Mouse (Mus musculus) bone marrow, adult 2 months (tissue): ENCODE measurements at regions not wholly inside any gene's neighbourhood (a gene's known extent, or its start where the extent isn't known, plus 50 kb on each side); places are given as distances from the start of the nearest gene placed in this dataset.

Experiments
- CTCF ChIP-seq: fragments of 200-500 bp; IDR thresholded peaks from 2 replicates; pipeline ENCODE4 v1.5.1; 2011; ENCODE audit warnings: low read length, control low read depth; ENCODE audit not compliant: control insufficient read depth, insufficient read depth
- POLR2A ChIP-seq: fragments of 200-500 bp; IDR thresholded peaks from 2 replicates; pipeline ENCODE4 v1.6.1; 2011; ENCODE audit warnings: low read depth, mild to moderate bottlenecking, control low read depth, low read length, borderline replicate concordance; ENCODE audit not compliant: control insufficient read depth

DNA sequence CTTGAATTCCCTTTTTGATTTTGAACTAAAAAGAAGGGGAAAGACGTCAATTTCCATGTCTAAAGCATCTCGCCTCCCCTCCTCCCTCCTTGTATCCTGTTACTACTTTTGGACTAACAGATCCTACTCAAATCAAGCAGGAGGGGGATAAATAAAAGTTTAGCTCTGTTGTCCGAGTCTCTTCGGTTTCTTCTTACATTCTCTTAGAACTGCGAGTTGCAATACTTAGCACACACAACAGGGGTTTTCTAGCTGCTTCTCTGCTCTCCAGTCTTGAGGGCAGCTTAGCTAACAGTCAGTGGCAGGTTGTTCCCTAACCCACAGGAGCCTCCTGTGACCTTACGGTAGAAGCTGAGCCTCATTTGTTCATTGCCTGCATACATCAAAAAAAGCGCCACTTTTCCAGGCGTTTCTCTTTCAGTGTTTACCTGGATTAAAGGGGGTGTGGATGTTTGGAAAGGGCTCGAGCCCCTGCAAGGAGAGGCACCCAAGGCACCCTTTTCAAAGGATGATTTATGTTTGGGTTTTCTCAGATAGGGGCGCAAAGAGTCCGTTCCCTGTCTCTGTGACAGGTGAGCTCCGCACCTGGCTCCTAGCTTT is 119.6 kb upstream of the Klf4 start:
- TF ChIP-seq CTCF = no peak
- no peak for TF ChIP-seq POLR2A
